Mouse (Mus musculus) lung, postnatal 4 days (tissue): ENCODE data around the gene Lpcat2.

Source experiments
- DNase-seq, 2 experiments: peaks; one replicate each; pipeline ENCODE4 v3.0.0; 2021

Lpcat2 gene

GRCm38 (mm10) chr8:92855171-92855894, at the start of gene Lpcat2:
TSS of gene Lpcat2 (plus strand) at chr8:92855339.
- DNase-seq = peak; percentile 83

DNA sequence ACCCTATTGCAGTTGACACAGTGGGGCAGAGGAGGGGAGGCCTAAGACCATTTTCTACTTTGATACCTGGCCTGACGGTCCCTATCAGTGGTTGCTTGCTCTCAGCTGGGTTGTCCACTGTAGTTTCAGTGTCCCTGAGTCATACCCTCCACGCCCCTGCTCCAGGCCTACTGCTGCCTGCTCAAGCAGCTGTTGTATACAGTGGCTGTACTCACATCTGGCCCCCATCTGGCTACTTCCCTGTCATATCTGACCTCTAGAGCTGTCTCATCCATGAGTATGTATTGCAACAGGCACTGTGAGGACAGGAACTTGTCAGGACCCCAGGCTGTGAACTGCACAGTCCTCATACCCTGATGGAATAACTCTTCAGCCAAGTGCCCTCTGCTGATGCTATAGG, 42.4 kb upstream of the Lpcat2 start:
- no peak for DNase-seq

- no peak for DNase-seq
Measured at GRCm38 (mm10) chr8:92815661-92816060, 39.5 kb upstream of the Lpcat2 start.

GRCm38 (mm10) chr8:92817928-92818818, 37.0 kb upstream of the Lpcat2 start:
- peak; percentile 92 to 94 for DNase-seq

GRCm38 (mm10) chr8:92821151-92821550, 34.0 kb upstream of the Lpcat2 start:
- DNase-seq = no peak

DNA sequence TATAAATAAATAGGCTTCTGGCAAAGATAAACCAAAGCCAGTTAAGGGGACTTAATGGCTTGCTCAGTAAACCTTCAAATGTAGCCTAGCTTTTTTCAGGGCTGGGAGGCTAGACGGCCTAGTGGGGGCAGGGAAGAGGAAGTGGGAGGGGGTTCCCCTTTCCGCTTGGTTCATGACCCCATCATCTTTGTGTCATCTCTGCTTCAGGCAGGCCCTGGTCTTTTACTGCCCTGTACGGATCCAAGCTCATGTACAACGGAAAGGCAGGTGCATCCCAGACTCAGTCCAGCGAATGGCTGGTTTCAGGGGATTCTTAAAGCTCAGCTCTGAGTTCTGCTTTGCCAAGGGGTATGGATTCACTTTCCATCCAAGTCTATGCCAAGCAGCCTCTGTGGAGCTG, 32.8 kb upstream of the Lpcat2 start:
- peak in 1 of 2 experiments; percentile 29 for DNase-seq

GRCm38 (mm10) chr8:92825991-92826390, 29.1 kb upstream of the Lpcat2 start:
- peak; percentile 39 to 68 for DNase-seq

GRCm38 (mm10) chr8:92827243-92828034, 27.7 kb upstream of the Lpcat2 start, which contains the start of gene Mmp2:
TSS of gene Mmp2 (plus strand) at chr8:92827291.
- peak; percentile 74 to 89 for DNase-seq

DNA sequence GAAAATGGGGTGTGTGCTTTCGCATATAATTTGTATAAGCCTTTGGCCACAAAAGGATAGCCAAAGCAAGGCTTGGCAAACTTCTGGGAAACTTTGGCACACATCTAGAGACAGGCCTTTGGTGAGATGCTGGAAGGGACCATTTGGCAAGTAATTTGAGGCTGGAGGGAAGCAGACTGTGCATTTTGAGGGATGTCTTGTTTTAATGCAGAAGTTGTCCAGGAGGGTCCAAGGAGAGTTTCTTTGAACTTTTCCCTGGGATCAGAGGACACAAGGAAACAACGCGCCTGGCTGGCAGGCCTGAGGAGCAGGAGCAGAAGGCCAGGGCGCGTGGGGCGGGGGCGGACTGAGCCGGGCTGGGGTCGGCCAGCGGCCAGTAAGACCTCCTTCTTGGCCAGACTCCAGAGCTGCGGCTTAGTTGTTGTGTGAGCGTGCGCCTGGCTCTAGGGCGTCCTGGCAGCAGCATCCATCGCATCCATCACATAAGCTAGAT, 26.8 kb upstream of the Lpcat2 start:
- DNase-seq = peak; percentile 69 to 86

- no peak for DNase-seq
Measured at GRCm38 (mm10) chr8:92834065-92834731, 20.9 kb upstream of the Lpcat2 start.

DNA sequence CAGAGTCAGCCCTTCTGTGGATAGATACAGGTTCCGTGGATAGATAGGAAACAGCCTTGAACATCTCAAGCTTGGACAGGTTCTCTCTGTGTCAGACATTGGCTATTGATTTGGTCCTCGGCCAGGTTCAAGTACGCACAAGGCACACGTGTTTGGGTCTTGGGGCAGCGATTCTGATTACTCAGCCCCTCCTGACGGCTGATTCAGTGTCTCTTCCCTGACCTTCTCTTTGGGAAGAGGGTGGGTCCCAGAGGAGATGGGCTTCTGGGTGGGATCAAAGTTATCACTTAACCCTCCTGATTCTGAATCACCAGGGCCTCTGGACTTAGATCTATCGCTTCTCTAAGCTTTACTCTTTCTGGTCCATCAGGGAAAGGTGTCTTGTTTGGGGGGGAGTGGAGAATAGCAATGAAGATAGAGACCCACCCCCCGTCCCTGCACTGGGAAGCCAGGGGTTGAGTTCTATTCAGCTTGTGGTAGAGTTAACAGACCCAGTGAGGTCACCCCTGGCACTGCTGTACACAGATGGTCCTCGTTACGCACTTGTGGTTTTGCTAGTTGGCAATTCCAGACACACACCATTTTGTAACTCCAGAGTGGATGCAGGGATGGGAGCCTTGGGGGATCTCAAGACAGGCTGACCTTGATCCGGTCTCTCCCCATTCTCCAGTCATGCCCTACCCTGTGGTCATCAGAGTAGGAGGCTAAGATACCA, 20.2 kb upstream of the Lpcat2 start:
- no peak for DNase-seq

GRCm38 (mm10) chr8:92835901-92836300, 19.2 kb upstream of the Lpcat2 start:
- DNase-seq = no peak

DNA sequence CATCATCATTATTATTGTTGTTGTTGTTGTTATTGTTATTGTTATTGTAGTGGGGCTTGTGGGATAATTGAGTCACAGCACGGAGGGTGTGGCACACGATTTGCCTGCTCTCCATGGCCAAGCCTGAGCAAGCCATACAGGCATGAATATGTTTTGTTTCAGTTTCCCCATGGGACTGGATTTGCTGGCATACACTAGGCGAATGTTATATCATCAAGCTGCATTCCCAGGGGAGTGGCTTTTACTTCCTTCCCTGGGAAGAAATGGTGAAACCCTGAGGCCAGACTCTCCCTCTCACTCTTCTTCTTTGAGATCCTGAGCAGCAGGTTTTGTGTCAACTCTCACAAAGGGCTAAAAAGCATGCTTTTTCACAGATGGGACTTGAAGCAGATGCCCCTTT, 16.5 kb upstream of the Lpcat2 start:
- DNase-seq = peak in 1 of 2 experiments; percentile 12

GRCm38 (mm10) chr8:92839161-92839560, 16.0 kb upstream of the Lpcat2 start:
- peak in 1 of 2 experiments; percentile 2 for DNase-seq

GRCm38 (mm10) chr8:92839876-92840275, 15.3 kb upstream of the Lpcat2 start:
- DNase-seq = peak; percentile 46 to 52

- peak; percentile 43 to 68 for DNase-seq
Measured at GRCm38 (mm10) chr8:92846684-92847083, 8.5 kb upstream of the Lpcat2 start.

- peak; percentile 48 to 79 for DNase-seq
Measured at GRCm38 (mm10) chr8:92847299-92847698, 7.8 kb upstream of the Lpcat2 start.

- no peak for DNase-seq
Measured at GRCm38 (mm10) chr8:92849261-92849660, 5.9 kb upstream of the Lpcat2 start.

GRCm38 (mm10) chr8:92850239-92850638, 4.9 kb upstream of the Lpcat2 start:
- peak; percentile 82 to 94 for DNase-seq

DNA sequence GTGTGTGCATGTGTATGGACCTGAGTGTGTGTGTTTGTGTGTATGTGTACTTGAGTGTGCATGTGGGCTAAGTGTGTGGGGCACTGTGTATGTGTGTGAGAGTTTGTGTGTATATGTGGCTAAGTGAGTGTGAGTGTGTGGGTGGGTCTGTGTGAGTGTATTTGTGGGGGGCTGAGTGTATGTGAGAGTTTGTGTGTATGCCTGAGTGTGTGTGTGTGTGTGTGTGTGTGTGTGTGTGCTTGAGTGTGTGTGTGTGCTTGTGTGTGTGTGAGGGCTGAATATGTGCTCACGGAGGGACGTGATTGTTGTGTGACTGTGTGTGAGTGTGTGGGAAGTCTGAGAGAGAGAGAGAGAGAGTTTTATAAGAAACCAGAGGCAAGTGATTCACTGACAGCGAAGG, 3.8 kb upstream of the Lpcat2 start:
- DNase-seq = no peak

DNA sequence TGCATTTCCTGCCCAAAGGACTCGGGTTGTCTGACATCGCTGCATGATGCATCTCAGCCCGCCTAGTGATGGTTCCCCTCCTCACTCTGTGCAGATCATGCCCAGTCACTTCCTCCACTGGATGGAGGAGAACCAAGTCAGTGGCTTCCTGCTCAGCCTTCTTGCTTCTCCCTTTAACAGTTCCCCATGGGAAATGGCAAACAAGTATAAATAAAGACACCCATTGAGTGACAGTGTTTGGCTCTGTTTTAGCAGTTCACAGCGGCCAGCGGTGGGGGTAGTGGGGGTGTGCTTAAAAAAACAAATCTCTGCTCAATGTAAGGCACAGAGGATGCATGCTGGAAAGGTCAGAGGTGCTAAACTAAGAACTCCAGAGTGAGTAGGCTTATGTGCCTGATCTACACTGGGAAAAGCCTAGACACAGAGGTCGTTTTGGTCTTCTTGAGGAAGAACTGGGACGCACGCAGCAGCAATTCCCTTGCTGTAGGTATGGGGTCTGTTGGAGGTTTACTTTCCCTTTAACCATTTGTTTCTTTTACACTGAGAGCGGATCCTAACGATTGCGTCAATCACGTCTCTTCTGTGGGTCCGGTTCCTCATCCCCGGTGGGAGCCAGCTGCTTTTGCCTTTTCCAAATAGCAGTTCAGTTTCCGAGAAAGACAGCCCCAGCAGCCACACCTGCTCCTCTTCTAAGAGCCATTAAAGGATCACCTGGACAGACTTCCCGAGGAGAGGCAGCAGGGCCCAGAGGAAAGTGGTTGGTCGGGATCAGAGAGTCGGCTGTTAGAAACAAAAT, 1.8 kb upstream of the Lpcat2 start:
- peak; percentile 45 to 53 for DNase-seq
